Mouse (Mus musculus): ENCODE measurements around the gene Wwox.

GRCm38 (mm10) chr8:114932071-114932630, 492.7 kb downstream of the Wwox start:
- TF ChIP-seq JUND (conservative IDR thresholded peaks at IDR 0.05; ENCODE audit: low read depth, low read length) (no peak), MAFK (IDR thresholded peaks at IDR 0.05; ENCODE audit: insufficient replicate concordance, low read length) (no peak), CTCF (conservative IDR thresholded peaks at IDR 0.05 in 1 of 2, IDR thresholded peaks at IDR 0.05 in 1 of 2; ENCODE audit: low read depth in 2 of 2, low read length in 2 of 2) (no peak), MXI1 (IDR thresholded peaks at IDR 0.05; ENCODE audit: low read depth, low read length) (no peak), ZNF384 (IDR thresholded peaks at IDR 0.05; ENCODE audit: low read depth, low read length) (no peak), KAT2A (IDR thresholded peaks at IDR 0.05; ENCODE audit: insufficient replicate concordance, low read length) (no peak), MAX (IDR thresholded peaks at IDR 0.05; ENCODE audit: low read length) (no peak), RAD21 (IDR thresholded peaks at IDR 0.05; ENCODE audit: low read depth, low read length) (no peak), PAX5 (IDR thresholded peaks at IDR 0.05; ENCODE audit: low read length) (no peak), EP300 (IDR thresholded peaks at IDR 0.05; ENCODE audit: low read length) (no peak), POLR2A (IDR thresholded peaks at IDR 0.05; ENCODE audit: low read depth, low read length) (no peak)
